Mouse (Mus musculus) ES-E14 (cell line): ENCODE results near the gene Dnase1l1.

ENCODE experiments used
- HCFC1 ChIP-seq: IDR thresholded peaks from 2 replicates; pipeline ENCODE4 v1.6.1; 2012; ENCODE audit warnings: low read length, inconsistent platforms, borderline replicate concordance; ENCODE audit not compliant: insufficient read depth
- MAFK ChIP-seq: IDR thresholded peaks from 2 replicates; pipeline ENCODE4 v1.6.1; 2014; ENCODE audit warnings: mild to moderate bottlenecking, low read depth, low read length, inconsistent platforms; ENCODE audit not compliant: insufficient read depth

DNA sequence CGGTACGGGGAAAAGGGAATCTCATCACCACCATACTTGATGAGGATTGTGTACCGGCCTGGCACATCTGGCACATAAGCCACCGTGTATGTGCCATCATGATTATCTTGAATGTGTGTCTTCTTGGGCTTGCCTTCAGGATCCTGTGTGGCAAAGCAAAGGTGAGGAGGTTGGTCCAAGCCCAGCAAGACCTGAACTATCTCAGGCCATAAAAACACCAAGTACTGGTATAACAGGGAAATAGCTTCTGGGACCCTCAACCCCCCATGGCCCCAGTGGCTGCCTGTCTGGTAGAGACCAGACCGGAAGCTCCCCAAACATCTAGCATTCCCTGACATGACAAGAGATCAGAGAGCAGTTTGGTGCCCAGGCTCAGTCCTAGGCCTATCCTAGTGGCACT lies 48.9 kb downstream of the Dnase1l1 start:
- TF ChIP-seq MAFK: no peak
- no peak for TF ChIP-seq HCFC1
